Mouse (Mus musculus): ENCODE data around the gene Tgfbr2.
A peak's percentile ranks its signal among the peaks of the same experiment; 100 is the strongest.

Gene Tgfbr2

GRCm38 (mm10) chr9:116193889-116194450 is 18.8 kb upstream of the Tgfbr2 start:
- DNase-seq (ENCODE audit: low read depth in 2 of 2, low spot score in 2 of 2): no peak

GRCm38 (mm10) chr9:116193535-116193881 is 18.3 kb upstream of the Tgfbr2 start:
- DNase-seq (ENCODE audit: low read depth in 2 of 2, low spot score in 2 of 2): no peak

GRCm38 (mm10) chr9:116192826-116193534 is 17.8 kb upstream of the Tgfbr2 start:
- DNase-seq (ENCODE audit: low read depth in 2 of 2, low spot score in 2 of 2): no peak

- DNase-seq (ENCODE audit: low read depth in 2 of 2, low spot score in 2 of 2): no peak
These were observed 17.1 kb upstream of the Tgfbr2 start for GRCm38 (mm10) chr9:116192253-116192652.

GRCm38 (mm10) chr9:116189831-116190230 is 14.7 kb upstream of the Tgfbr2 start:
- no peak for DNase-seq (ENCODE audit: low read depth in 2 of 2, low spot score in 2 of 2)

- DNase-seq (ENCODE audit: low read depth in 2 of 2, low spot score in 2 of 2): peak; percentile 74 to 80
These were observed 13.9 kb upstream of the Tgfbr2 start for GRCm38 (mm10) chr9:116188952-116189666.

- DNase-seq (ENCODE audit: low read depth in 2 of 2, low spot score in 2 of 2): no peak
These were observed 12.1 kb upstream of the Tgfbr2 start for GRCm38 (mm10) chr9:116187181-116187731.

- DNase-seq (ENCODE audit: low read depth in 2 of 2, low spot score in 2 of 2): peak; percentile 41 to 54
These were observed 9.7 kb upstream of the Tgfbr2 start for GRCm38 (mm10) chr9:116184903-116185302.

GRCm38 (mm10) chr9:116183035-116183434 is 7.9 kb upstream of the Tgfbr2 start:
- DNase-seq (ENCODE audit: low read depth in 2 of 2, low spot score in 2 of 2): no peak

GRCm38 (mm10) chr9:116181608-116182007 is 6.4 kb upstream of the Tgfbr2 start:
- DNase-seq (ENCODE audit: low read depth in 2 of 2, low spot score in 2 of 2): no peak

GRCm38 (mm10) chr9:116178151-116178550 is 3.0 kb upstream of the Tgfbr2 start:
- DNase-seq (ENCODE audit: low read depth in 2 of 2, low spot score in 2 of 2): no peak

- no peak for DNase-seq (ENCODE audit: low read depth in 2 of 2, low spot score in 2 of 2)
These were observed 1.9 kb upstream of the Tgfbr2 start for GRCm38 (mm10) chr9:116177108-116177507.

GRCm38 (mm10) chr9:116175488-116176115 is 442 bp upstream of the Tgfbr2 start:
- DNase-seq (ENCODE audit: low read depth in 2 of 2, low spot score in 2 of 2): peak; percentile 67 to 71

GRCm38 (mm10) chr9:116173473-116174170 is 1.5 kb downstream of the Tgfbr2 start:
- no peak for DNase-seq (ENCODE audit: low read depth in 2 of 2, low spot score in 2 of 2)

- no peak for DNase-seq (ENCODE audit: low read depth in 2 of 2, low spot score in 2 of 2)
These were observed 2.1 kb downstream of the Tgfbr2 start for GRCm38 (mm10) chr9:116173059-116173458.

GRCm38 (mm10) chr9:116169067-116169466 is 6.1 kb downstream of the Tgfbr2 start:
- DNase-seq (ENCODE audit: low read depth in 2 of 2, low spot score in 2 of 2): no peak

GRCm38 (mm10) chr9:116167304-116167880 is 7.8 kb downstream of the Tgfbr2 start:
- no peak for DNase-seq (ENCODE audit: low read depth in 2 of 2, low spot score in 2 of 2)

- DNase-seq (ENCODE audit: low read depth in 2 of 2, low spot score in 2 of 2): no peak
These were observed 8.8 kb downstream of the Tgfbr2 start for GRCm38 (mm10) chr9:116166363-116166762.

- DNase-seq (ENCODE audit: low read depth in 2 of 2, low spot score in 2 of 2): peak; percentile 57 to 69
These were observed 11.3 kb downstream of the Tgfbr2 start for GRCm38 (mm10) chr9:116163883-116164282.

- DNase-seq (ENCODE audit: low read depth in 2 of 2, low spot score in 2 of 2): no peak
These were observed 12.2 kb downstream of the Tgfbr2 start for GRCm38 (mm10) chr9:116162866-116163374.
